Mouse (Mus musculus): ENCODE data around the gene Gm8994. TPM values are rescaled to one million over a fixed set of nuclear protein-coding genes. Genes with fewer than 3 reads are reported as not detected.
"Not testable (repeated sequence)": the region's sequence is repeated elsewhere in the genome, so short reads cannot be mapped to it uniquely, and the experiment has no call there.

The Gm8994 gene
- total RNA-seq (2021): not detected
- long read RNA-seq, experiment 1: 0 reads
- long read RNA-seq, experiment 2: 0 reads

DNA sequence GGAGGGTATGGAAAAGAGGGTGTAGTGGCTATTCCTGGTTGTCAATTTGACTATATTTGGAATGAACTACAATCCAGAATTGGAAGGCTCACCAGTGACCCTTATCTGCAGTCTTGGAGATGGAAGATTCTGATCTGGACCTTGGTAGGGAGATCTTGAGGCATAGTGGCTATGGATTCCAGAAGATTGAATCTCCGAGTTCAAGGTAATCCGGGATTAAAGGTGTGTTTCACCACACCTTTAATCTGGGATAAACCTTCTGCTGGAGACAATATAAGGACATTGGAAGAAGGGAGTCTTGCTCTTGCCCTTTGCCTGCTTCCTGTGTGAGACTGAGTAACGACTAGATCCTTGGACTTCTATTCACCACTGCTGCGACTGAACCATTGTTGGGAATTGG lies at the start of gene Gm8994:
TSS of gene Gm8994 (plus strand) at position 301 of the 400 bp plus-strand sequence.
- DNase-seq (ENCODE audit: low spot score in 2 of 2): not testable (repeated sequence)

GRCm38 (mm10) chr6:136277685-136278084 lies 49.7 kb upstream of the Gm8994 start:
- no peak for DNase-seq (ENCODE audit: low spot score in 2 of 2)

DNA sequence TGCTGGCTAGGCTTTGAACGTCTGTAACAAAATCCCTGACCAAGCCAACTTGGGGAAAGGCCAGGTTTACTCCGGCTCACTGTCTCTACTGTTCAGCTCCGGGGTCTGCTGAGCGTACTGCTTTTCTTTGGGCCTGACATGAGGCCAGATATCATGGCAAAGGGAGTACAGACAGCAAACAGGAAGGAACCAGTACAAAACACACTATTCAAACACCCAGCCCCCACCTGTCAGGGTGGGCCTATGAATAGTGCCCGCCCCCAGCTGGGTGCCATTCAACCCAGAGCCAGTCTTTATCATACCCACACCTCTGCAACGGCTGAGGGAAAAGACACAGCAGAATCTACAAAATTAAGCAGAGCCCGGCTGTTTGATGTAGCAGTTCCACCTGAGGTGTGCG lies 42.8 kb upstream of the Gm8994 start:
- no peak for DNase-seq (ENCODE audit: low spot score in 2 of 2)

DNA sequence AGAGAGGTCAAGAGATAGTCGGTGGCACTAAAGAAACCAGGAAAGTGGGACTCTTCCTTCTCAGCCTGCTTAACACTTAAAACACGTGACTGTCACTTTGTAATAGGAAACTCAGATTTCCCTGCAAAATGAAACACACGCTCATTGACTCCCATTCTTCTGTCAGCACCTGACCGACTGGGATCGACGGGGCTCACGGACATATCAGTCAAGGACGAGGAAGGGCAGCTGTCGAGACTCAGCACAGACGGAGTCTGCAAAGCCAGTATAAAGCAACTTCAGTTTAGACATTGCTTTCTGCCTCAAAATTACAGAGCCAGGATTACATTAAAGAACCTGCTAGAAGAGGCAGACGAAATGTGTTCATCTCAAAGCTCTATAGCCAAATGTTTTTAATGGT lies 41.2 kb upstream of the Gm8994 start:
- no peak for DNase-seq (ENCODE audit: low spot score in 2 of 2)

DNA sequence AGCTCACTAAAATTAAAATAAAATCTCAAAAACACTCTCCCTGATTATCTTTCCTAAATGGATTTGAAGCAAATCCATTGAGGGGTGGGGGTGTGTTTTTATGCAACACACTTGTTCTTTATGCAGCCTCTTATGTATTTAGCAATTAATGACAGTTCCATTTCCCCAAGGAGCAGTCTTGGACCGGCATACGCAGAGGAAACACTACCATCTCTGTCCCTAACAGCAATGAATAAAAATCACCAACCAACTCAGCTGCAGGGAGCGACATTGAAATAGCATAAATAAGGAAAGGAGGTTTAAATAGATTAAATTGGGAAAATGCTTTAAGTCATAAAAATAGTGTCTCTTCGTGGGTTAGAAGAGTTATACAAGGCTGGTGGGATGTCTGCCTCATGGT lies 40.8 kb upstream of the Gm8994 start:
- no peak for DNase-seq (ENCODE audit: low spot score in 2 of 2)

DNA sequence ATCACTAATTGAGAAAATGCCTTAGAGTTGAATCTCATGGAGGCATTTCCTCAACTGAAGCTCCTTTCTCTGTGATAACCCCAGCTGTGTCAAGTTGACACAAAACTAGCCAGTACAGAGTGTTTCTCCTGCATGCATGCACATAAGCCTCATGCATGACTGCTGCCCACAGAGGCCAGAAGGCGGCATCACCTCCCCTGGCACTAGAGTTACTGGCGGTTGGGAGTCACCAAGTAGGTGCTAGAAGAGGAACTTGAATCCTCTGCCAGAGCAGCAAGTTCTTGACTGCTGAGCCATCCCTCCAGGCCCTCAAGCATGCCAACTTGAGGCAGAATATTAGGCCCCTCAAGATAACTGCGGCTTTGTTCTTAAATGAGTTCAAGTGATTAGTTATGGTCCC lies 35.9 kb upstream of the Gm8994 start:
- DNase-seq (ENCODE audit: low spot score in 2 of 2): no peak

- DNase-seq (ENCODE audit: low spot score in 2 of 2): no peak
Measured at GRCm38 (mm10) chr6:136291951-136292714, 35.2 kb upstream of the Gm8994 start.

GRCm38 (mm10) chr6:136293700-136294099 lies 33.6 kb upstream of the Gm8994 start:
- DNase-seq (ENCODE audit: low spot score in 2 of 2): no peak

DNA sequence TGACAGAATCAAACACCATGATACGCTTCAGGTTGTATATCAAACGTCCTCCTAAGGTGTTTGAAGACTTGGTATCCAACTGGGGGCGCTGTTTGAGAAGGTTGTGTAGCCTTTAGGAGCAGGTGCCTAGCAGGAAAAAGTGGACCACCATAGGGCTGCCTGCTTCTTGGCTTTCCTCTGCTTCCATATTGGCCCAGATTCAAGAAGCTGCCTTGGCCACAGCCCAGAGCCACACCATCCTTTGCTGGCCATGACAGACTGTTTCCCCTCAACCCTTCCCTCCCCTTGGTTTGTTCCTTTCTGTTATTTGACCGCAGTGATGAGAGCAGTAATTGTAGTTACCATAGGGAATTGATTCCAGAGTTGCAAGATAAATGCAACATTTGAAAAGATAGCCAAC lies 31.5 kb upstream of the Gm8994 start:
- no peak for DNase-seq (ENCODE audit: low spot score in 2 of 2)

DNA sequence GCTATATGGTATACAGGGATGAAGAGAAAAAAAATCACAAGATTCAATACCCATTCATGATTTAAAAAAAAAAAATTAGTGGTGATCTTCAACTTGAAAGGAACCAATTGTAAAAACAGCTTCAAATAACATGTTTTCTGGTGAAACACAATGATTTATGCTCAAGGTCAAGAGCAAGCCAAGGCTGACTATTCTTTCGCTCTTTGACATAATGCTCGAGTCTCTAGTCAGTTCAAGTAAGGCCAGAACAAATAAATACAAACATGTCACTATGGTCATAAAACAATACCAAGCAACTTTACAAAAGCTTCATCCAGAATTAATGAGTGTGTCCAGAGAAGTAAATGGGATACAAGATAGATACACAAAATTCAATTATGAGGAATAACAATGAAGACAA lies 31.1 kb upstream of the Gm8994 start:
- no peak for DNase-seq (ENCODE audit: low spot score in 2 of 2)

DNA sequence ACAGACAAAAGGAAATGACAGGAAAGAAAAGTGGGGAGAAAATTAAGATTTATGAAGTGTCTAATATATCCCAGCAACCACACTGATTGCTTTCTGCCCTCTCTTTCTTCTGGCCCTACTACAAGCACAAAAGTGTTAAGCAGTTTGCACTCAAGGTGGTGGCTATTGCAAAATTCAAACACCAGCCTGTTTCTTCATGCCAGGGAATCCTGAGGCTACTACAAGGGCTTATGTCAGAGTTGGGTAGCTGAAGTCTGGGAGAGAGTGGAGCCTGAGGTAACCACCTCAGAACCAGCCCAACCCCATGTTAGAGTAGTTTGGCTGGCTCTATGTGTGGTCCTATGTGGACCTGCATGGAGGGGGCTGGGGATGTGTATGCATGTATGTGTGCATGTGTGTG lies 23.8 kb upstream of the Gm8994 start:
- no peak for DNase-seq (ENCODE audit: low spot score in 2 of 2)

- DNase-seq (ENCODE audit: low spot score in 2 of 2): no peak
Measured at GRCm38 (mm10) chr6:136304369-136304988, 22.9 kb upstream of the Gm8994 start.

- DNase-seq (ENCODE audit: low spot score in 2 of 2): no peak
Measured at GRCm38 (mm10) chr6:136309487-136309886, 17.9 kb upstream of the Gm8994 start.

GRCm38 (mm10) chr6:136328416-136328815 lies 1.1 kb downstream of the Gm8994 start:
- not testable (repeated sequence) for DNase-seq (ENCODE audit: low spot score in 2 of 2)

DNA sequence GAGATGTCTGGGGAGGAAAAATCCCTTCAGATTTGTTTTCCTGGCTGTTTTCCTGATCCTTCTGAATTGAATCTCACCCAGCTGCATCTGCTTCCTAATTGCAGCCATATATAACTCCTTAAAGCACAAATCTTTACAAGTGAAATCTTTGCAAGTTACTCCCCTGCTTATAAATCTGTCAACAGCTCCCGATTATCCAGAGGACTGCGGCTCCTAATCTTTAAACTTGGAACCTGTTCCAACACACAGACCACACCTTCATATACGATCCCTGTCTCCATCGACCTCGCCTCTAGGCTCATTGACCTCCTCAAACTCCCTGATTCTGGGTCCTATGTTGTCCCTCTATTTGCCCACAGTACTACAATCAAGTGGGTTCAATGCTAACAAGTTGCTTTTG lies 13.3 kb downstream of the Gm8994 start:
- no peak for DNase-seq (ENCODE audit: low spot score in 2 of 2)

- DNase-seq (ENCODE audit: low spot score in 2 of 2): no peak
Measured at GRCm38 (mm10) chr6:136341093-136341492, 13.8 kb downstream of the Gm8994 start.

DNA sequence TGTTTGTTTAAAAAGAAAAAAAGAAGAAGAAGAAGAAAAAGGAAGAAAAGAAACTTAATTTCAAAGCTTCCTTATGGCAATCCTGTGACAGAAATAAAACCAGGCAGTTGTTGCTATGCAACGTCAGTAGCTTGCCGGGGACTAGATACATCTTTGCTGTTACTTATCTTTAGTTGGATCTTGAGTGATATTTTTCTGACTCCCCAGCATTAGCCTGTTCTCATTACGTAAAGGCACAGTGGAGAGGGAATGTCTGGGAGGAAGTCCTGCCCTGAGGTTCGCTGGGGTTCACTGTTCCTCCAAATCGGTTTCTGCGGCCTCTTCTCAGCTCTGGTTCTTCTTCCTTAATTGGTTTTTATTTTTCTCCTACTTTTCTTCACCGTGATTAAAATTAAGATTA lies 16.5 kb downstream of the Gm8994 start:
- no peak for DNase-seq (ENCODE audit: low spot score in 2 of 2)

- DNase-seq (ENCODE audit: low spot score in 2 of 2): no peak
Measured at GRCm38 (mm10) chr6:136345034-136345433, 17.7 kb downstream of the Gm8994 start.

DNA sequence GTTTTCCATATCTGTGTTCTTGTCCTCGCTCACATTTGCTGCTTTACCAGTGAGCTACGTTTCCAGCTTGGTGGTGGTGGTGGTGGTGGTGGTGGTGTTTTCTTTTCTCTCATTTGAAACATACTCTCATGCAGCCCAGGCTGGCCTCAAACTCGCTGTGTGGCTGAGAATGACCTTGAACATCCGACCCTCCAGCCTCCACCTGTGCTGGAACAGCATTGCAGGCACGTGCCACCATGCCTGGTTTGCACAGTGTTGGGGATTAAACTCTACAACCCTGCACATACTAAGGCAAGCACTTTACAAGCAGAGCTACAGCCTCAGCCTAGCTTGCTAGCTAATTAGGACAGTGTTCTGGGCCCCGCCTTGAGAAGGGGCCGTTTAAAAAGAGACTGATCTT lies 18.3 kb downstream of the Gm8994 start:
- DNase-seq (ENCODE audit: low spot score in 2 of 2): no peak

DNA sequence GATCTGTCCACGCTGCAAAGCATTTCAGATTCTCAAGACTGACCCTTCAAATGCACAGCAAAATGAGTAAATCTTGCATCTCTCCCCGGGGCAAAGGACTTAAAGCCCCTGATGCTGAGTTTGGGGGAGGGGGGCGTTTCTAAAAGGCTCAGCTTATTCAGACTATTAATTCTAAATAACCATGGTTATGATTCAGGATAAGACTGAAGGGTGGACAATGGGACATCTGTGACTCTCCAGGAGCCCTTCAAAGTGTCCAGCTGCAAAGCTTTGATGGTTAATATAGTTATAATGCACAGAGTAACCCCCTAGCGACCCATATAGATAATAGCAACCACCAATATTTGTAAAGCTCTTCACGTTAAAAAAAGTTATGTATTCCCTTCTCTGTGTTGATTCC lies 19.7 kb downstream of the Gm8994 start:
- no peak for DNase-seq (ENCODE audit: low spot score in 2 of 2)

DNA sequence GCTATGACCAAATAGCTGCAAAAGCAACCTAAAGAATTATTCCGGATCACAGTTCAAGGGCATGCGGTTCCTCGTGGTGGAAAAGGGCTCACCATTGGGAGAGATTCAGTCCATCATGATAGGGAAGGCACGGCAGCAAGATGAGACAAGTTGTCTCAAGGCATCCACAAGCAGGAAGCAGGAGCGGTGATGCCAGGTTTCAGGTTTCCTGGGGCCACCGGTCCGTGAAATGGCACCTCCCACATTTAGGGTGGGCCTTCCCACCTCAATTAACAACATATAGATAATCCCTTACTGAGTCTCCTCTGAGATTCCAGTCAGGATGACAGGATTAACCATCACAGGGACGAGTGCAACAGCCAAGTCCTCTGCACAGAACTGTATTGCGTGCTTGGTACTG lies 20.3 kb downstream of the Gm8994 start:
- no peak for DNase-seq (ENCODE audit: low spot score in 2 of 2)

DNA sequence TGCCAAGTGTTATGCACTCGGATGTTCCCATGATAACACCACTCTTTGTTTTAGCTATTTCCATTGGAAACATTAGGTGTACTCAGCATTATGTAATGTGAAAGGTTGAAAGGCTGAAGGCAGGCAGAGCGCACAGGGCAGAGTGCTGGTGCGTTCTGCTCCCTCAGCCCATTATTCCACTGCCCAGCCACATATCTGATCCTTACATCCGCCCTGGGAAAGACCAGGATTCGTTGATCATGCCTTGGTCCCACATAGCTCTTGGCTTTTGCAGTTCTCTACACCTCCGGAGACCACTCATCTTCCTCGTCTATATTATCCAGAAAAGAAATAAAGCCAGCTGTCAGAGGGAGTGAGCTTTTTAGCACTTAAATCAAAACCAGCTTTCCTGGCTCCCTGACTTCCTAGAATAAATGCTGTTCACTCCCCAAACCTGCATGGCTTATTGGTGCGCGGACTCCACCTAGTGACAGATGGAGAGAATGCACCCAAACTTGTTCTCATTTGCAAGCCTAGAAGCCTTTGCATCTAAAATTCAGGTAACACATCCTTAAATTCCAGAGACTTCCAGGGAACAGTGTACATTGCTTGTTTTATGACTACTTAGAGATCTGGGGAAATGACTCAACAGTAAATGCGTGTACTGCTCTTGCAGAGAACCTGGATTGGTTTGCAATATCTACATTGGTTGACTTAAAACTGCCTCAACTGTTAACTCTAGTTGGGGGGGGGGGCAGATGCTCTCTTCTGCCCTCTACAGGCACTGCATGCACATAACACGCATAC lies 26.3 kb downstream of the Gm8994 start:
- peak in 1 of 2 experiments; percentile 50 for DNase-seq (ENCODE audit: low spot score in 2 of 2)
